Mouse (Mus musculus) liver, adult 2 months (tissue): Measurements from ENCODE around the gene Ctps.

ENCODE experiments used
- CTCF ChIP-seq: fragments of 200-500 bp; IDR thresholded peaks from 2 replicates; pipeline ENCODE4 v1.5.1; 2011; ENCODE audit warnings: low read depth, low read length, control low read depth
- POLR2A ChIP-seq: fragments of 200-500 bp; IDR thresholded peaks from 2 replicates; pipeline ENCODE4 v1.6.1; 2011; ENCODE audit warnings: low read length, control low read depth; ENCODE audit not compliant: insufficient read depth; ENCODE audit errors: extremely low read depth

GRCm38 (mm10) chr4:120531986-120532385 is 38.1 kb downstream of the Ctps start, which contains the start of gene Slfnl1:
- TF ChIP-seq CTCF (no peak), POLR2A (no peak)
